Mouse (Mus musculus): ENCODE data around the gene Cd81. TPM values are rescaled to one million over a fixed set of nuclear protein-coding genes. Genes with fewer than 3 reads are reported as not detected.

Gene Cd81
- total and polyA plus RNA-seq, 2 experiments from 2014 or later: 811 to 1,316 TPM

- no peak for ATAC-seq (ENCODE audit: insufficient read depth, low read depth)
- H3K4me1 ChIP-seq (ENCODE audit: control insufficient read depth, insufficient read depth): peaks cover 17% of the 10 kb centered on the region
- no peaks in the 10 kb centered on the region for H3K9me3 ChIP-seq (replicated peaks; ENCODE audit: control insufficient read depth, low read length)
- no peaks in the 10 kb centered on the region for H3K27me3 ChIP-seq (ENCODE audit: control insufficient read depth, insufficient read depth, low read length)
- no peak overlapping the region for H3K9ac ChIP-seq (replicated peaks; ENCODE audit: low read depth, low read length)
- no peak overlapping the region for H3K4me2 ChIP-seq (ENCODE audit: low read depth, low read length)
- DNase-seq (ENCODE audit: low spot score): no peak
- TF ChIP-seq CTCF (IDR thresholded peaks at IDR 0.05; ENCODE audit: low read depth): no peak
- TF ChIP-seq EP300 (IDR thresholded peaks at IDR 0.05; ENCODE audit: low read depth): no peak
- peaks cover 81% of the 10 kb centered on the region for H3K36me3 ChIP-seq (replicated peaks; ENCODE audit: control insufficient read depth, insufficient read depth, low read length)
- no peak overlapping the region for H3K4me3 ChIP-seq (ENCODE audit: low read depth, low read length)
- WGBS: 59% methylated on average over 6 of the region's 6 CpGs
- H3K27ac ChIP-seq (ENCODE audit: low read depth): no peak overlapping the region; the same call in 1 of the 2 replicates
Measured at GRCm38 (mm10) chr7:143064226-143064625, 11.7 kb downstream of the Cd81 start.

- ATAC-seq (ENCODE audit: insufficient read depth, low read depth) (no peak), DNase-seq (ENCODE audit: low spot score) (no peak)
- 96% methylated on average over 2 of the region's 2 CpGs for WGBS
- Histone ChIP-seq H3K27me3 (ENCODE audit: control insufficient read depth, insufficient read depth, low read length) (no peaks in the 10 kb centered on the region), H3K4me1 (ENCODE audit: control insufficient read depth, insufficient read depth) (peaks cover 18% of the 10 kb centered on the region), H3K27ac (ENCODE audit: low read depth) (no peak overlapping the region), H3K4me2 (ENCODE audit: low read depth, low read length) (no peak overlapping the region), H3K9me3 (replicated peaks; ENCODE audit: control insufficient read depth, low read length) (no peaks in the 10 kb centered on the region), H3K4me3 (ENCODE audit: low read depth, low read length) (no peak overlapping the region), H3K9ac (replicated peaks; ENCODE audit: low read depth, low read length) (no peak overlapping the region), H3K36me3 (replicated peaks; ENCODE audit: control insufficient read depth, insufficient read depth, low read length) (peaks cover 76% of the 10 kb centered on the region)
- TF ChIP-seq EP300 (IDR thresholded peaks at IDR 0.05; ENCODE audit: low read depth) (no peak), CTCF (IDR thresholded peaks at IDR 0.05; ENCODE audit: low read depth) (no peak)
Measured at GRCm38 (mm10) chr7:143065692-143066091, 13.2 kb downstream of the Cd81 start.

GRCm38 (mm10) chr7:143067469-143067868, 14.9 kb downstream of the Cd81 start:
- Histone ChIP-seq H3K27ac (ENCODE audit: low read depth) (peak overlapping the region; percentile 98), H3K4me2 (ENCODE audit: low read depth, low read length) (no peak overlapping the region), H3K9ac (replicated peaks; ENCODE audit: low read depth, low read length) (no peak overlapping the region), H3K4me1 (ENCODE audit: control insufficient read depth, insufficient read depth) (peaks cover 19% of the 10 kb centered on the region), H3K4me3 (ENCODE audit: low read depth, low read length) (no peak overlapping the region), H3K27me3 (ENCODE audit: control insufficient read depth, insufficient read depth, low read length) (no peaks in the 10 kb centered on the region), H3K9me3 (replicated peaks; ENCODE audit: control insufficient read depth, low read length) (no peaks in the 10 kb centered on the region), H3K36me3 (replicated peaks; ENCODE audit: control insufficient read depth, insufficient read depth, low read length) (peaks cover 64% of the 10 kb centered on the region)
- ATAC-seq (ENCODE audit: insufficient read depth, low read depth) (no peak), DNase-seq (ENCODE audit: low spot score) (no peak)
- TF ChIP-seq EP300 (IDR thresholded peaks at IDR 0.05; ENCODE audit: low read depth): no peak
- 61% methylated on average over 2 of the region's 2 CpGs for WGBS

GRCm38 (mm10) chr7:143067897-143068296, 15.4 kb downstream of the Cd81 start:
- no peak overlapping the region for H3K4me2 ChIP-seq (ENCODE audit: low read depth, low read length)
- no peaks in the 10 kb centered on the region for H3K9me3 ChIP-seq (replicated peaks; ENCODE audit: control insufficient read depth, low read length)
- H3K36me3 ChIP-seq (replicated peaks; ENCODE audit: control insufficient read depth, insufficient read depth, low read length): peaks cover 60% of the 10 kb centered on the region
- DNase-seq (ENCODE audit: low spot score) (no peak), ATAC-seq (ENCODE audit: insufficient read depth, low read depth) (no peak)
- peak overlapping the region; percentile 98 for H3K27ac ChIP-seq (ENCODE audit: low read depth)
- TF ChIP-seq CTCF (IDR thresholded peaks at IDR 0.05; ENCODE audit: low read depth): no peak
- TF ChIP-seq EP300 (IDR thresholded peaks at IDR 0.05; ENCODE audit: low read depth): no peak
- H3K4me1 ChIP-seq (ENCODE audit: control insufficient read depth, insufficient read depth): peaks cover 19% of the 10 kb centered on the region
- H3K9ac ChIP-seq (replicated peaks; ENCODE audit: low read depth, low read length): no peak overlapping the region
- H3K27me3 ChIP-seq (ENCODE audit: control insufficient read depth, insufficient read depth, low read length): no peaks in the 10 kb centered on the region
- no peak overlapping the region for H3K4me3 ChIP-seq (ENCODE audit: low read depth, low read length)
- 60% methylated on average over 3 of the region's 3 CpGs for WGBS

GRCm38 (mm10) chr7:143068316-143068881, 15.9 kb downstream of the Cd81 start:
- Histone ChIP-seq H3K9me3 (replicated peaks; ENCODE audit: control insufficient read depth, low read length) (no peaks in the 10 kb centered on the region), H3K4me3 (ENCODE audit: low read depth, low read length) (0 out of 2 replicates have a peak overlapping the region, but pooled peaks have one; percentile 9), H3K36me3 (replicated peaks; ENCODE audit: control insufficient read depth, insufficient read depth, low read length) (peaks cover 55% of the 10 kb centered on the region), H3K4me2 (ENCODE audit: low read depth, low read length) (peak overlapping the region; percentile 55), H3K27ac (ENCODE audit: low read depth) (peak overlapping the region; percentile 98), H3K9ac (replicated peaks; ENCODE audit: low read depth, low read length) (no peak overlapping the region; the same call in 1 of the 2 replicates), H3K27me3 (ENCODE audit: control insufficient read depth, insufficient read depth, low read length) (no peaks in the 10 kb centered on the region), H3K4me1 (ENCODE audit: control insufficient read depth, insufficient read depth) (peaks cover 19% of the 10 kb centered on the region)
- DNase-seq (ENCODE audit: low spot score) (no peak), ATAC-seq (ENCODE audit: insufficient read depth, low read depth) (no peak; the same call in 1 of the 2 replicates)
- 48% methylated on average over 13 of the region's 13 CpGs for WGBS
- TF ChIP-seq EP300 (IDR thresholded peaks at IDR 0.05; ENCODE audit: low read depth): no peak
- no peak for TF ChIP-seq CTCF (IDR thresholded peaks at IDR 0.05; ENCODE audit: low read depth)

Data from heart, postnatal 0 days (tissue).